Mouse (Mus musculus): ENCODE measurements around the gene Ranbp3l. TPM values are rescaled to one million over a fixed set of nuclear protein-coding genes. Genes with fewer than 3 reads are reported as not detected.

Ranbp3l gene
- polyA plus RNA-seq, 1 experiment from 2014 or later, result 0.30 TPM

DNA sequence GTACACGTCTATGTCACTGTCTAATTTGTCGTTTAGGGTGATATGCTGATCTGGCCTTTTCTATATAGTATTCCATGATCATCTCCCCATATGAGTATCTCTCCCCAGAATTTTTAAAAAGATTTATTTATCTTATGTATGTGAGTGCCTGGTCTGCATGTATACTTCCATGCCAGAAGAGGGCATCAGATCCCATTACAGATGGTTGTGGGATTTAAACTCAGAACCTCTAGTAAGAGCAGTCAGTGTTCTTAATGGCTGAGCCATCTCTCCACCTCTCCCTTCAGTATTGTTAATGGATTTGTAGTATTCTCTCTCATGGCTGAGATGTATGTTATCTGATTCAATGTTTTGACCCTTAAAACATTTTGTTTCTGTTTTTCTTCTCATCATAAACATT lies 92.1 kb downstream of the Ranbp3l start:
- Histone ChIP-seq H3K4me2 (ENCODE audit: low read length) (no peak overlapping the region), H3K4me1 (replicated peaks; ENCODE audit: control insufficient read depth, insufficient read depth, low read length) (no peaks in the 10 kb centered on the region), H3K27ac (ENCODE audit: low read depth) (no peak overlapping the region), H3K4me3 (ENCODE audit: low read depth, low read length) (no peak overlapping the region), H3K27me3 (replicated peaks; ENCODE audit: control insufficient read depth, insufficient read depth, low read length) (no peaks in the 10 kb centered on the region), H3K9me3 (ENCODE audit: control insufficient read depth, low read length) (no peaks in the 10 kb centered on the region), H3K36me3 (ENCODE audit: control insufficient read depth, insufficient read depth, low read length) (no peaks in the 10 kb centered on the region), H3K9ac (ENCODE audit: low read length) (no peak overlapping the region)
- WGBS, result 86% methylated on average over 2 of the region's 2 CpGs
- DNase-seq (ENCODE audit: low spot score) (no peak), ATAC-seq (replicated peaks; ENCODE audit: low FRiP score, low TSS enrichment, low read depth) (no peak)

DNA sequence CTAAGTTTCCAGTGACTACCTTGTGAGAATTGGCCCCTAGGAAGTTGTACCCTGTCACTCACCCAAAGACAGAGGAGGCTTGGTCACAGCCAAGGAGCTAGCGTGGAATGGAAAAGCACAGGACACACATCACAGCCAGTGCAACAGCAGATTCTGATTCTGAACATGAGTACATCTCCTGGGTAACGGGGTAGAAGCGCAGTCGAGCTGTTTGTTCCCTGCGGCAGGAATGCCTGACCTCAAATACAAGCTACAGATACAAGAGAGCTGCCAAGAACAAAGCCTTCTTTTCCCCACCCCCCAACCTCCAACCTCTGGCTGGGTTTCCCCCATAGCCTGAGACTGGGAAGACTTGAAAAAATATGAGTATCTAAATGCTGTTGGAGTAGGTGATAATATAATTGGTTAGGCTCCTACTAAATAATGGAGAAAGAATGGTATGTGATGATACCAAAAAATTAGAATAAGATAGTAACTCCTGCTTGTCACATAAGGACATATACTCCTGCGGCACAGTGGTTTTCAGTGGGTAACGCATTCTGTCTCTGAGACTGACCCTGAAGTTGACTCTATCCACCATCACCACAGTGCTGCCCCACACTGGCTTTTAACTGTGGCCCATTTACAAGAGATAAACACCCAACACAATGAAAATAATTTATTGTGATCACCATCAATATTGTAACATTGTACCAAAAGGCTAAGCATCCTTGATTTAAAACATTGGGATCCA lies 93.6 kb downstream of the Ranbp3l start:
- no peak overlapping the region for H3K4me2 ChIP-seq (ENCODE audit: low read length)
- no peaks in the 10 kb centered on the region for H3K27me3 ChIP-seq (replicated peaks; ENCODE audit: control insufficient read depth, insufficient read depth, low read length)
- H3K27ac ChIP-seq (ENCODE audit: low read depth), result no peak overlapping the region
- H3K9ac ChIP-seq (ENCODE audit: low read length), result no peak overlapping the region
- H3K9me3 ChIP-seq (ENCODE audit: control insufficient read depth, low read length), result no peaks in the 10 kb centered on the region
- WGBS, result 70% methylated on average over 7 of the region's 7 CpGs
- H3K4me1 ChIP-seq (replicated peaks; ENCODE audit: control insufficient read depth, insufficient read depth, low read length), result no peaks in the 10 kb centered on the region
- no peak overlapping the region for H3K4me3 ChIP-seq (ENCODE audit: low read depth, low read length)
- DNase-seq (ENCODE audit: low spot score) (no peak), ATAC-seq (replicated peaks; ENCODE audit: low FRiP score, low TSS enrichment, low read depth) (no peak)
- no peaks in the 10 kb centered on the region for H3K36me3 ChIP-seq (ENCODE audit: control insufficient read depth, insufficient read depth, low read length)

DNA sequence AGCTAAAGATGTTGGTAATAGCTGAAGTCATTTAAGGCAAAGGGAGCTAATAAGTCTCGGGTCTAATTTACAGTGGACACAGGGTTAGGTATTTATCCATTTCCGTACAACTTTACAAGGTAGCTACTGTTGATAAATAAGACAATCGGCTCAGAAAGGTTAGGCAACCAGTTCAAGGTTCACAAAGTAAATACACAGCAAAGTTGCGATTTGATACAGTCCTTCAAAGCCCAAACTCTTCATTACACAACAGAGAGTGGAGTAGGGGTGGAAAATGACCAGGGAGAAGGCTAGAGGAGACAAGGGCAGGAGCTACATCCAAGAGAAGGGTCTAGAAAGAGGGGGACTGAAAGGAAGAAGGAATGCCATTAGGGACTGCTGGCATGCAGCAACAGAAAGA lies 101.1 kb downstream of the Ranbp3l start:
- ATAC-seq (replicated peaks; ENCODE audit: low FRiP score, low TSS enrichment, low read depth), result no peak
- Histone ChIP-seq H3K9ac (ENCODE audit: low read length) (no peak overlapping the region), H3K4me2 (ENCODE audit: low read length) (no peak overlapping the region), H3K27me3 (replicated peaks; ENCODE audit: control insufficient read depth, insufficient read depth, low read length) (no peaks in the 10 kb centered on the region), H3K27ac (ENCODE audit: low read depth) (no peak overlapping the region), H3K9me3 (ENCODE audit: control insufficient read depth, low read length) (no peaks in the 10 kb centered on the region), H3K4me1 (replicated peaks; ENCODE audit: control insufficient read depth, insufficient read depth, low read length) (peaks cover 10% of the 10 kb centered on the region), H3K4me3 (ENCODE audit: low read depth, low read length) (no peak overlapping the region), H3K36me3 (ENCODE audit: control insufficient read depth, insufficient read depth, low read length) (no peaks in the 10 kb centered on the region)
- DNase-seq (ENCODE audit: low spot score), result no peak
- 73% methylated on average over 4 of the region's 4 CpGs for WGBS

DNA sequence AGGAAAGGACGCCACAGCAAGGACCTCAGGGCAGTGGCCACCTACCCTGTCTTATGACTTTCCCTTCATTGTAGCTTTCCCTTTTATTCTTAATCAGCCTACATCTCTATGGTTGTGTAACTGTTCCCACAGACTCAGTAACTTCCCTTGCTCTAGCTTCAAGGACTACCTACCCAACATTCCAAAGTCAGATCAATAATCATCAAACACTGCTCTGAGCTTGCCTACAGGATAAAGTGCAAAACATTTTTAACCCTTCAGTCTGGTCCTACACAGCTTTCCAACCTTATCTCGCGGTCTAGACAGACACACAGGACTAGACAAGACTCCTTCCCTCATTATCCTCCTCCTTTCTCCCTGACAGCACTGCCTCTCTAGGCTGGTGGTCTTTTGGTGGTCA lies 102.6 kb downstream of the Ranbp3l start:
- Histone ChIP-seq H3K27me3 (replicated peaks; ENCODE audit: control insufficient read depth, insufficient read depth, low read length) (no peaks in the 10 kb centered on the region), H3K4me3 (ENCODE audit: low read depth, low read length) (peak overlapping the region; percentile 92), H3K27ac (ENCODE audit: low read depth) (peak overlapping the region; percentile 83), H3K4me2 (ENCODE audit: low read length) (peak overlapping the region; percentile 80), H3K9me3 (ENCODE audit: control insufficient read depth, low read length) (no peaks in the 10 kb centered on the region), H3K9ac (ENCODE audit: low read length) (peak overlapping the region; percentile 56), H3K4me1 (replicated peaks; ENCODE audit: control insufficient read depth, insufficient read depth, low read length) (peaks cover 20% of the 10 kb centered on the region), H3K36me3 (ENCODE audit: control insufficient read depth, insufficient read depth, low read length) (no peaks in the 10 kb centered on the region)
- WGBS, result 1% methylated on average over 3 of the region's 3 CpGs
- DNase-seq (ENCODE audit: low spot score) (no peak), ATAC-seq (replicated peaks; ENCODE audit: low FRiP score, low TSS enrichment, low read depth) (peak; percentile 25)

DNA sequence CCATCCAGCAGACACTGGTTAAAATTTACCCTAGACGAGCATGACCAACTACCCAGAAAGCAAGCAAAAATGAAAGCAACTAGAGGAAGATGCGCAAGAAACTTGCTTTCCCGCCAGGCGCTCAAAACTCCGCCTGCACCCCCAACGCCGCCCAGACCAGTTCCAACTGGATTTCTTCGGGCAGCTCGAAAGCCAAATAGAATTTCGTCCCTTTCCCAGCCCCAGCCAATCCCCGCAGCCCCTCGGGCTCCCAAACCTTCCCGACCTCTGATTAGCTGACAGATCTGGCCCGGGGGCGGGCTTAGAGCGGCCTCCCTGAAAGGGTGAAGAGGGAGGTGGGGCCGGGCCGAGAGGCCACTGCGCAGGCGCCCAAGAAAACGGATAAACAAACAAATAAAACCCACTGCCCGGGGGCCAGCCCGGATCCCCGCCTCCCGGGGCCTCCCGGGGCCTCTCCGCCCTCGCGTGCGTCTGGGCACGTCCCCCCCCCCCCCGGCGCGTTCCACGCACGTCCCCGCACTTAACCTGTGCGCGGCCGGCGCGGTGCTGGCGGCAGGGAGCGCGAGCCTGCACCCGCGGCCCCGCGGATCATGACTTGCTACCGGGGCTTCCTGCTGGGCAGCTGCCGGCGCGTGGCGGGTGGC lies 103.3 kb downstream of the Ranbp3l start, which contains the start of gene Nadk2:
TSS of gene Nadk2 (plus strand) at position 349 of the 644 bp plus-strand sequence.
- ATAC-seq (replicated peaks; ENCODE audit: low FRiP score, low TSS enrichment, low read depth) (peak; percentile 98), DNase-seq (ENCODE audit: low spot score) (peak; percentile 96)
- Histone ChIP-seq H3K4me2 (ENCODE audit: low read length) (peak within 1 kb of the TSS; percentile 80), H3K9me3 (ENCODE audit: control insufficient read depth, low read length) (no peaks in the 10 kb centered on the region), H3K4me1 (replicated peaks; ENCODE audit: control insufficient read depth, insufficient read depth, low read length) (peaks cover 26% of the 10 kb centered on the region), H3K36me3 (ENCODE audit: control insufficient read depth, insufficient read depth, low read length) (no peaks in the 10 kb centered on the region), H3K4me3 (ENCODE audit: low read depth, low read length) (peak within 1 kb of the TSS; percentile 92), H3K27me3 (replicated peaks; ENCODE audit: control insufficient read depth, insufficient read depth, low read length) (no peaks in the 10 kb centered on the region), H3K27ac (ENCODE audit: low read depth) (peak within 1 kb of the TSS; percentile 90), H3K9ac (ENCODE audit: low read length) (peak within 1 kb of the TSS; percentile 92)
- WGBS, result under 1% methylated on average over 45 of the region's 54 CpGs

DNA sequence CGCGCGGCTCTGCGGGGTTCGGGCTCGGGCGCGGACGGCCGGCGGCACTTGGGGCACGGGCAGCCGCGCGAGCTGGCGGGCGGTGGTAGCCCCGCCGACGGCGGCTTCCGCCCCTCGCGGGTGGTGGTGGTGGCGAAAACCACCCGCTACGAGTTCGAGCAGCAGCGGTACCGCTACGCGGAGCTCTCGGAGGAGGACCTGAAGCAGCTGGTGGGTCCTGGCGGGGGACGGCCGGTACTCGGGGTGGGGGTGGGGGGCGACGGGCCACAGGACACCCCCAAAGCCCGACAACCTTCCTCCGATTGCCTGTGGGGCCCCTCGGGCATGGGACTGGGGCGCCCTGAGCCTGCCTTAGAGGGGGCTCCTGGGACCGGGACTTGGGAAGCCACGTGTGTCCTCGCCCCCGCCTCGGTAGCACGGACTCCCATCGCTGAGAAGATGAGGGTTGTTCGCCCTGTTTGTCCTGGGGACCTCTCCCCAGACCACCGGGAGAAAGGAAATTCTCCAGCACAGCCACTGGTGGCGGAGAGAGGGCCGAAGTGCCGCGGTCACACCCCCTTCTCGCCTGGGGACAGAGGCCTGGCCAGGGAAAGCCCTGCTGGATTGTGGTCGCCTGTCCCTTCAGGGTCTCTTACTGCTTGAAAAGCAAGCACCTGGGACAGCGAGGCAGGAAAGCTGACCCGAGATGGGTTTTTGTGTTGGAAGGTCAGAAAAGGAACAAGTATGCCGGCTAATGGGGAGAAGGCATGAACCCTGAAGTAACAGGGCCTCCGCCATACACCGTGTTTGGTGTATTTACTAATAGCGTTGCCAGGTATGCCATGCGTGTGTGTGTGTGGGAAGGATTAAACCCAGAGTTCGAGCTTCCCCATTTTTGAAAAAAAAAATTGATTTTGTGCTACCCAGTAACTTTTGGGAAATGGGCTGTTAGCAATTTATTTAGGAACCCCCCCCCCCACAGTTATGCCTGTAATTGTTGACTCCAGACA lies 104.1 kb downstream of the Ranbp3l start:
- Histone ChIP-seq H3K27ac (ENCODE audit: low read depth) (peak overlapping the region; percentile 90), H3K9me3 (ENCODE audit: control insufficient read depth, low read length) (no peaks in the 10 kb centered on the region), H3K4me1 (replicated peaks; ENCODE audit: control insufficient read depth, insufficient read depth, low read length) (peaks cover 28% of the 10 kb centered on the region), H3K36me3 (ENCODE audit: control insufficient read depth, insufficient read depth, low read length) (no peaks in the 10 kb centered on the region), H3K27me3 (replicated peaks; ENCODE audit: control insufficient read depth, insufficient read depth, low read length) (no peaks in the 10 kb centered on the region), H3K4me3 (ENCODE audit: low read depth, low read length) (peak overlapping the region; percentile 92), H3K4me2 (ENCODE audit: low read length) (peak overlapping the region; percentile 62), H3K9ac (ENCODE audit: low read length) (peak overlapping the region; percentile 92)
- under 1% methylated on average over 54 of the region's 66 CpGs for WGBS
- peak; percentile 48 for ATAC-seq (replicated peaks; ENCODE audit: low FRiP score, low TSS enrichment, low read depth)
- peak; percentile 85 for DNase-seq (ENCODE audit: low spot score)

DNA sequence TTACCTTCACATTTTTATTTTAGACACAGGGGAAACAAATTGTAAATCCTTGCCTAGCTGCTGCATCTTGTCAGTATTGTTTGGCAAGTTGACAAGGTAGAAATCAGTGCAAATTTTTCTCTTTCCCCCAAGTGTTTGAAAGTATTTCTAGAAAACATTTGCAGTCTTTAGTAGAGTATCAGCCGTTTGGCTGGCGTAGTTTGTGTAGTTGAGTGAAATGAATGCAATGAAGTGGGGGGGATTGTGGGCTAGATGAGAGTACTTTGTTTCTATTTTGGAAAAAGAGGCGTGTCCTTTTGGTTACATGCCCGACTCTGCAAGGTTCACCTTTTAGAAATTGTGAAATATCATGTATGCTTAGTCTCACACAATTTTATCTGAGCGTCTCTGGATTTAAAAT lies 104.9 kb downstream of the Ranbp3l start:
- H3K27me3 ChIP-seq (replicated peaks; ENCODE audit: control insufficient read depth, insufficient read depth, low read length), result no peaks in the 10 kb centered on the region
- peak overlapping the region; percentile 92; the same call in 1 of the 2 replicates for H3K9ac ChIP-seq (ENCODE audit: low read length)
- DNase-seq (ENCODE audit: low spot score) (no peak), ATAC-seq (replicated peaks; ENCODE audit: low FRiP score, low TSS enrichment, low read depth) (no peak)
- no peaks in the 10 kb centered on the region for H3K36me3 ChIP-seq (ENCODE audit: control insufficient read depth, insufficient read depth, low read length)
- peak overlapping the region; percentile 92 for H3K4me3 ChIP-seq (ENCODE audit: low read depth, low read length)
- H3K27ac ChIP-seq (ENCODE audit: low read depth), result 0 out of 2 replicates have a peak overlapping the region, but pooled peaks have one; percentile 90
- WGBS, result 18% methylated on average over 5 of the region's 5 CpGs
- H3K4me1 ChIP-seq (replicated peaks; ENCODE audit: control insufficient read depth, insufficient read depth, low read length), result peaks cover 28% of the 10 kb centered on the region
- H3K4me2 ChIP-seq (ENCODE audit: low read length), result peak overlapping the region; percentile 62
- no peaks in the 10 kb centered on the region for H3K9me3 ChIP-seq (ENCODE audit: control insufficient read depth, low read length)

DNA sequence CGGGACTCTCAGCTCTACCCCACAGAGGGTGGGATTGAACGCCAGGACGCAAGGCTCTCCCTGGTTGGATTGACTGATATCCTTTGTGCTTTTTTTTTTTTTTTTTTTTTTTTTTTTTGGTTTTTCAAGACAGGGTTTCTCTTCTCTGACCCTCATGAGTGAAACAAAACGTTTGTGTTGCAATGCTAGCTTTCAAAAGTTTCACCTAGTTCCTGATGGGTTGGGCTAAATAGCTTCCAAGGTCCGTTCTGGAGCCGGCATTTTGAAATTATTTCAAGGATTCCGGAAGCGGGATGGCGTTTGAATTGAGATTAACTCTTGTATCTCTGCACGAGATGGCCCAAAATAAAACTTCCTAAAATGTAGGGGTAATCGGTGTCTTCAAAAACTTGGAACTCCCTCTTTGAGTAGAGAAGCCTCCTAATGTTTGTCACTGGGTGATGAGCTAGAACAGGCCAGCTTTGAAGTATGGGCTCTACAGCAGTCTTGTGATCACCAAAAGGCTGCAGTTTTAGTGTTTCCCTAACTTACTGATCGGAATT lies 105.4 kb downstream of the Ranbp3l start:
- Histone ChIP-seq H3K27ac (ENCODE audit: low read depth) (no peak overlapping the region), H3K9ac (ENCODE audit: low read length) (peak overlapping the region; percentile 92; the same call in 1 of the 2 replicates)

More for the DNA sequence above, 105.4 kb downstream of the Ranbp3l start:
- no peaks in the 10 kb centered on the region for H3K36me3 ChIP-seq (ENCODE audit: control insufficient read depth, insufficient read depth, low read length)
- no peak for ATAC-seq (replicated peaks; ENCODE audit: low FRiP score, low TSS enrichment, low read depth)
- peaks cover 28% of the 10 kb centered on the region for H3K4me1 ChIP-seq (replicated peaks; ENCODE audit: control insufficient read depth, insufficient read depth, low read length)
- peak overlapping the region; percentile 92 for H3K4me3 ChIP-seq (ENCODE audit: low read depth, low read length)
- H3K9me3 ChIP-seq (ENCODE audit: control insufficient read depth, low read length), result no peaks in the 10 kb centered on the region
- WGBS, result 18% methylated on average over 12 of the region's 12 CpGs
- peak; percentile 58 for DNase-seq (ENCODE audit: low spot score)
- no peaks in the 10 kb centered on the region for H3K27me3 ChIP-seq (replicated peaks; ENCODE audit: control insufficient read depth, insufficient read depth, low read length)
- peak overlapping the region; percentile 62 for H3K4me2 ChIP-seq (ENCODE audit: low read length)

All from intestine, embryonic 14.5 days (tissue).